Mouse (Mus musculus): ENCODE measurements around the gene Mrps35.
A peak's percentile ranks its signal among the peaks of the same experiment; 100 is the strongest.

The Mrps35 gene

DNA sequence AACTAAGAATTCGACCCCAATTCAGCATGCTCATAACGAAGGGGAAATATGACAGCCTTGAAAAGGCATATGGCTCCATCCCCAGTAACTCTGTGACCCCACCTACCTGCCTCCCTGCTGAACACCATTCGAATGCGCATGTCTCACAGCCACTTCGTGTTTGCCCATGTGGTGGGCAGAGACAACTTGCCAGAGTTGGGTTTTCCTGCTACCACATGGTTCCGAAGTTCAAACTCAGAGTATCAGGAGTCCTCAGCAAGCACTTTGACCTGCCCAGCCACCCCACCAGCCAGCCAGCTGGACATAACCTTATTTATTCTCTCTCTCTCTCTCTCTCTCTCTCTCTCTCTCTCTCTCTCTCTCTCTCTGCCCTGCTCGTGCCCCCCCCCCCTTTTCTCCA lies 45.2 kb downstream of the Mrps35 start:
- DNase-seq (ENCODE audit: low spot score in 2 of 2): no peak

DNA sequence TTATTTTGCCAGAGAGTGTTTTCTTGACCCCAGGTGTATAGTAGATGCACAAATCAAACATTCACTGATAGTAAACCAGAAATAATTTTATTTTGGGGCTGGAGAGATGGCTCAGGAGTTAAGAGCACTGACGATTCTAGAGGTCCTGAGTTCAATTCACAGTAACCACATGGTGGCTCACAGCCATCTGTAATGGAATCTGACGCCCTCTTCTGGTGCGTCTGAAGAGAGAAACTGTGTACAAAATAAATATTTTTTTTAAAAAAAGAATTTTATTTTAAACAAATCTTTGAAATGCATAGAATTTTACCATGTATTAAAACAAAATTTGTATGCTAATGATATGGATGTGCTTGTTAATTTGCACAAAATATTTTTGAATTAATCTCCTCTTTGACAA lies 46.0 kb downstream of the Mrps35 start:
- DNase-seq (ENCODE audit: low spot score in 2 of 2): no peak

DNA sequence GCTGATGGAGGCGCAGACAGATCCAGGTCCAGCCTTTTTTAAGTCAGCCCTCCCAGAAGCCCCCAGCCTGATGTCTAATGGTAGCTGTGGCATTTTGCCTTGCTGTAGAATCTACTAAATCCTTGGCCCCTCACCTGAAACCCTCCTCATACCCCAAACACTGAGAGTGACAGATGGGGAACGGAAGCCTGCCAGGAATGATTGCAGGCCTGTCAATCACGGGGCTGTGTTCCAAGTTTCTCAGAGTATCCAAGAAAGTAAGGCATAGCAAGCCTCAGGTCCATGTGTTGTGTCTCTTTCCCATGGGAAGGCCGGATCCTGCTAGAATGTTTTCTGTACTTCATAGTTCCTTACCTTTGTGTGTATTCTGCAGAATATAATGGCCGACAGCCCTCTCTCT lies 47.6 kb downstream of the Mrps35 start:
- DNase-seq (ENCODE audit: low spot score in 2 of 2): no peak

DNA sequence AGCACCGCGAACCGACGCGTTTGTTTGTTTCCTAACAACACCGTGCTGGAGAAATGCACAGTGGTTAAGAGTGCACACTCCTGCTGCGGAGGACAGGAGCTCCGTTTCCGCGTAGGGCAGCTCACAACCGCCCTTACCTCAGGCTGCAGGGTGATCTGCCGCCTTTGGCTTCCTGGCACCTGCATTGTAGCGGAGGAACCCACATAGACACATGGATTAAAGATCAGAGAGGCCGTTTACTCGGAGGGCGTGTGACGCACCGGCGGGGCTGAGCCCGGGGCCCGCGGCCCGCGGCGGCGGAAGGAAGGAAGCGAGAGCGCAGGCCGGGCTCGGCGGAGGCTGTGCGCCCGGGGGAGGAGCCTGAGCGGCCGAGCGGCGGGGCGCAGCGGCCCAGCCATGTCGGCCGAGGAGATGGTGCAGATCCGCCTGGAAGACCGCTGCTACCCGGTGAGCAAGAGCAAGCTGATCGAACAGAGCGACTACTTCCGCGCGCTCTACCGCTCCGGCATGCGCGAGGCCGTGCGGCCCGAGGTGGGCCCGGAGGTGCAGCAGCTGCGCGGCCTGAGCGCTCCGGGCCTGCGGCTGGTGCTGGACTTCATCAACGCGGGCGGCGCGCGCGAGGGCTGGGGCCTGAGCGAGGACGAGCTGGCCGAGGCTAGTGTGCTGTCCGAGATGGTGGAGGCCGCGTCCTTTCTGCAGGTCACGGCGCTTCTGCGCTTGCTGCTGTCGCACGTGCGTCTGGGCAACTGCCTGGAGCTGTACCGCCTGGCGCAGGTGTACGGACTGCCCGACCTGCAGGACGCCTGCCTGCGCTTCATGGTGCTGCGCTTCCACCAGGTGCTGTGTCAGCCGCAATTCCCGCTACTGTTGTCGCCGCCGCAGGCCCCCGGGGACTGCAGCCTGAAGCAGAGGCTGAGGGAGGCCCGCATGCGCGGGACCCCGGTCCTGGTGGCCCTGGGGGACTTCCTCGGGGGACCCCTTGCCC lies 48.9 kb downstream of the Mrps35 start, which contains the start of gene Klhl42:
Gene Klhl42, plus strand, starts transcription at position 244 of the 985 bp plus-strand sequence.
- peak; percentile 61 to 74 for DNase-seq (ENCODE audit: low spot score in 2 of 2)

DNA sequence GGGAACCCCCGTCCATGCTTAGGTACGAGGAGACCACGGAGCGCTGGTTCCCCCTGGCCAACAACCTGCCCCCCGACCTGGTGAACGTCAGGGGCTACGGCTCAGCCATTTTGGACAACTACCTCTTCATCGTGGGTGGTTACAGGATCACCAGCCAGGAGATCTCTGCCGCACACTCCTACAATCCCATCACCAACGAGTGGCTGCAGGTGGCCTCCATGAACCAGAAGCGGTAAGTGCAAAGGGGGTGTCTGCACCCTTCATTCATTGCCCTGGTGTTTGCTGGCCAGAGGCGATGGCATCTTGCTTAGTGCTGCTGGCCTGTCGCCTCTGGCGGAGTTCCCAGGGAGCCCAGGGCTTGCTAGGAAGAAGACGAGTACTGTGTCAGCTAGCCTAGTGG lies 49.6 kb downstream of the Mrps35 start:
- peak; percentile 42 to 58 for DNase-seq (ENCODE audit: low spot score in 2 of 2)

DNA sequence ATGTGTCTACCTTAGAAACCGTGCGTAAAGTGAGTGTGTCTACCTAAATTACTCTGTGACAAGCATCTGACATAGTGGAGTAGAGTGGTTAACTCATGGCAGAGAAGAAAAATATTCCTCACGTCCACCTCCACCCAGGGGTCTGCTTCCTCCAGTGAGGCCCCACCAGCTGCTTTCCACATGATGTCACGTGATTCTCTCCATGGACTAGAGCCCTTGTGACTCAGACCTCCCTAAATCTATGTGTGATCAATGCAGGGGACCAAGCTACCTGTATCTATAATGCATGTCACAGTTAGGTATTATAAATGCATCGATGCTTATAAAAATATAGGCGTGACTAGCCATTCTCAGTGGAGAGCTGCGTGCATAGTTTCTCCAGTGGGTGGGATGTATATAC lies 52.2 kb downstream of the Mrps35 start:
- no peak for DNase-seq (ENCODE audit: low spot score in 2 of 2)

DNA sequence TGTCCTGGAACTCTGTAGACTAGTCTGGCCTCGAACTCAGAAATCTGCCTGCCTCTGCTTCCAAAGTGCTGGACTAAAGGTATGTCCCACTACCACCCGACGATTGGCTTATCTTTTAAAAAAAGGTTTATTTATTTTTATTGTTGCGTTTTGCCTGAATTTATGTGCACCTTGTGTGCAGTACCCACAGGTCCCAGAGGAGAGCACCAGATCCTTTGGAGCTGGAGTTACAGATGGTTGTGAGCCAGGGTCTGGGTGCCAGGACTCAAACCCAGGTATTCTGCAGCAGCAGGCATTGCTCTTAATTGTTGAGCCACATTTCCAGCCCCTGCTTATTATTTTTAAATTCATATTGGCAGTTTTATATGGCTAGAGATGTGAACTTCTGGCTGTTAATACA lies 53.5 kb downstream of the Mrps35 start:
- DNase-seq (ENCODE audit: low spot score in 2 of 2): no peak

DNA sequence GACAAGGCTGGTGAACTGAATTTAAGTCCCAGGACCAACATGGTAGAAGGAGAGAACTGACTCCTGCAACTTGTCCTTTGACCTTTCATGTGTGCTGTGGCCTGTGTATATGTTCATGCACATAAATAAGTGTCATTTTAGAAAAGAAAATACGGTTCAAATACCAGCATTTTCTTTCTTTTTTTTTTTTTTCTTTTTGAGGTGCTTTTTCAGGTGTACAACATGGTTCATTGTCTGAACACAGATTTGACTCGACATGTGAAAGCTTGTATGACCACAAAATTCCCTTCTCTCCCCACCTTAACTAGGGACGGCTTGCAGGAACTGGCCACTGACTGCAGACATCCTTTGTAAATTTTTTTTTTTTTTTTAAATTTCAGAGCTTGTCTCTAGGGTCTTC lies 54.4 kb downstream of the Mrps35 start:
- no peak for DNase-seq (ENCODE audit: low spot score in 2 of 2)

DNA sequence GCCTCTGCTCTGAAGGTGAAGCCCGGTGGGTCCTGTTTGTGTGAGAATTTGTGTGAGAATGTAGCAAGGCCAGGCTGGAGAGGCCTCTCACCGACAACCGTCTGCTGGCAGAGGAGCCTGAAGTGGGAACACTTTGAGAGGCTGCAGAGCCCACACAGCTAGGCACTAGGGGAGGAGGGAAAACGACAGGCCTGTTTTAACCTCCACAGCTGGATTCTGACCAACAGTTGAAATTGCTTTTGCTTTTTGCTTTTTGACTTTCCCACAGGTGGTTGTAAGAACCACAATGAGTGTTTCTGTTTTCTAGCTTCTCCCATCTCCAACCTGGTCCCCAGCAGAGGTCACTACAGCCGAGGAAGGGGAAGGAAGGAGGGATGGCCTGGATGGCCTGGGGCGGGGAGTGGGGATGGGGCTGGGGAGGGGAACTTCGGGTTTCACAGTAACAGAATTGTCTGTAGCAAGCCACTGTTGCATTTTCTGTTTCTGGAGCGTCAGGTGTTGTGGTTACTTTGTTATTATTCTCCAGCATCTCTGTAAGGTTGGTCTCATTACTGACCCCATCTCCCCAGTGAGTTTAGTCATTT lies 54.9 kb downstream of the Mrps35 start:
- no peak for DNase-seq (ENCODE audit: low spot score in 2 of 2)

DNA sequence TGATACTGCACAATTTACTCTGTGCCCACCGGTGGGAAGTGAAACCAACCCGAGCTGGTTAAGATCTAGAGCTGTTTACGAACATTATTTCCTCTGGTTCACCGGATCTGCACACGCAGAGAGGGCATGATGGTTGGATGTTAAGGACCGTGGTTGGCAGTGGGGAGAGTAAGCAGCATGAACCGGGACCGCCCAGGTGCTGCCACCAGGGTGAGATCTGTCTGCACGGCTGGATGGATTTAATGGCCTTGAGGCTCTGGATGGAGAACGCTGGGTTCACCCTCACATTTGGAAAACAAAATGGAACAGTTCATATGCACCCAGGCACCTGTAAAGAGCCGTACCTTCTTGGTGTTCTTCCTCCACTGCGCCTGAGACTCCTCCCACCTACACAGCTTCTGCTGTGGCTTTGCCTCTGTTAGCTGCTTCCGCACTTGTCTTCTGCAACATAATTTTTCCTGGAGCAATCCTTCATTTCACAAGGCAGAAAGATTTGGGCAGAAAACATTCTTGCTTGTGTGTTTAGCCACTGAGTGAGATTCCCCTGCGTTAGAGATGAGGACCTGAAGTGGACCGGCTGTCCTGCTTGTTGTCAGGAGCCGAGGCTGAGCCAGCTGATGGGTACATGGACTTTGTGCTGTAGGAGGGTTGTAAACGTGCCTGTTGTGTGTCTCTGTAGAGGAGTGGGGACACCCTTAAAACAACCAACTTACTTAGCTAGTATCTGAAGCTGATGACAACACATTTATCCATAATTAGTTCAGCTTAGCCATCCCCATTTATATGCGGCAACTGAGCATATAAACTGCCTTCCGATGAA lies 57.1 kb downstream of the Mrps35 start:
- peak in 1 of 2 experiments; percentile 39 for DNase-seq (ENCODE audit: low spot score in 2 of 2)

DNA sequence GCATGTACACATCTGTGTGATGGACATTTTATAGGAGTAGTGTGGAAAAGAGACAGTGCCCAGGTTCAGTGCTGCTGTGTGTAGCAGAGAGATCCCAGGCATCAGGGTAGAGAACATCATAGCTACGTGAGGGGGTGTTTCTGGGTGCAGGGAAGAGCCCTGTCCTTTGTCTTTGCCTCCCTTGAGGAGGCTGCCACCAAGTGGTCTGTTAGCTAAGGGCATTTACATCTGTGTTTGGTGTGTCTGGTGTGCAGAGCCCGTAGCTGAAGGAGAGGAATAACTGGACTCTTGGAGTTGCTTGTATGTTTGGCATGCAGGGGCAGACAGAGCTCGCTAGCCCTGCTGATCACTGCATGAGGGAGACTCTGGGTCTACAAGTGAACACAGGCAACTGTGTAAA lies 59.7 kb downstream of the Mrps35 start:
- DNase-seq (ENCODE audit: low spot score in 2 of 2): no peak

DNA sequence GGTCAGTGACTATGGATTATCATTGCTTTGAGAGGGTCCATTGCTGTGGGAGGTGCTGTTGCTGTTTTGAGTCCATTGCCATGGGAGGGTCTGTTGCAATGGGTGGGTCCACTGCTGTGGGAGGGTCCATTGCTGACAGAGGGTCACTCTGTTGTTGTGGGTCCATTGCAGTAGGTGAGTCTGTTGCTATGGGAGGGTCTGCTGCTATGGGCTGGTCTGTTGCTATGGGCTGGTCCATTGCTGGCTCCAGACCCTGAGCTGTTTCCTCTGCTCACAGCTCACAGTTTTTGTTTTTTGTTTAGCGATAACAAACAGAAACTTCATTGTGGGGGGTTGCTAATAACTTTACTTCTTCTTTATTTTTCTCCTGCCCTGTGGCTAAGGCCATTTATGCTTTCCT lies 63.0 kb downstream of the Mrps35 start:
- no peak for DNase-seq (ENCODE audit: low spot score in 2 of 2)

DNA sequence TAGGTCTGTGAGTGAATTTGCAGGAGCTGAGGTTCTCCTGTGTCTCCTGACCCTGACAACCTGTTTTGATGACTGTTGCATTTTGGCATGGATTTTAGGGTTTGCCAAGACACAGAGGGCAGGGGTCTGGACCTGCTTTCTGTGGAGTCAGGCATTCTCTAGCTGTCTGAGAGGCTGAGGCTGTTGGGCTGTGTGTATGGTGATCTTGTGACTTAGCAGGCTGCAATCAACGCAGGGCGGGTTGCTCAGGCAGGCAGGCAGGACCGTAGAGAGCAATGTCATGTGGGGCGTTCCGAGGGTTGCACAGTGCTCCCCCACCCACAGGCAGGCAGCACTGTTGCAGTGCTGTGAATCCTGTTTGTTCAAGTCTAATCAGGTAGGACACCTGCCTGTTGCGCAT lies 64.2 kb downstream of the Mrps35 start:
- DNase-seq (ENCODE audit: low spot score in 2 of 2): no peak

DNA sequence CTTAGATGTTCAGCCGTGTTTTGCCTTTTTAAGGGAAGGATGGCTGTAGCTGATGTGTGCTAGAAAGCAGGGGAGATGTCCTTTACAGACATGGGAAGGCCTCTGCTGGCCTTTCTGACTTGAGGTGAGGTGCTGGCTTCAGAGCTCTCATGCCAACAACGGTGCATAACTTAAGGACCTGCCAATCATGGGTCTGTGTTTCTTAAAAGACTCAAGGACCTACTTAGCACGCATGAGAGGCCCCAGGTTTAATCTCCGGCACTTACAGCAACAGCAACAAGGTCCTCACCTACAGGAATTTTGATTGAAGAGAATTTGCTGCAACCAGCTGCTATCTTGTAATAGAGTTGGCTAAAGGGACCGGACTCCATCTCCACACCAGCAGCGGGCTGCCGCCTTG lies 66.7 kb downstream of the Mrps35 start:
- DNase-seq (ENCODE audit: low spot score in 2 of 2): no peak

DNA sequence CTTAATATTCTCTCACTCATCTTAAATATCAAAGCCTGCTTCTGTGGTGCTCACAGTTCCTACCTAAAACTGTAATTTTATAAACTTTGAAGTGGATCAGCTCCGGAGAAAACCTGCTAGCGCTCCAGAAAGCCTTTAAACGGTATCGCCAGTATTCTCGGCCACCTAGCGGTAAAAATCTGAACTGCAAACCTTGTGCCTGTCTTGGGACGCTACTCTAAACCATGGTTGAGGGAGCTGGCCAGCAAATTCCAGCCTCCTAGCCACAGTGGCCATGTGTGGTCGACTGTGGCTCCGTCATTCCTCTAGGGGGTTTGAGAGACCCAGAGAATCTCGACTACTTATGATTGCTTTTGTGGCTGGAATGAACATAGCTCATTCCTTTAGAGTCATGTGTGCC lies 74.0 kb downstream of the Mrps35 start:
- peak; percentile 88 to 93 for DNase-seq (ENCODE audit: low spot score in 2 of 2)

DNA sequence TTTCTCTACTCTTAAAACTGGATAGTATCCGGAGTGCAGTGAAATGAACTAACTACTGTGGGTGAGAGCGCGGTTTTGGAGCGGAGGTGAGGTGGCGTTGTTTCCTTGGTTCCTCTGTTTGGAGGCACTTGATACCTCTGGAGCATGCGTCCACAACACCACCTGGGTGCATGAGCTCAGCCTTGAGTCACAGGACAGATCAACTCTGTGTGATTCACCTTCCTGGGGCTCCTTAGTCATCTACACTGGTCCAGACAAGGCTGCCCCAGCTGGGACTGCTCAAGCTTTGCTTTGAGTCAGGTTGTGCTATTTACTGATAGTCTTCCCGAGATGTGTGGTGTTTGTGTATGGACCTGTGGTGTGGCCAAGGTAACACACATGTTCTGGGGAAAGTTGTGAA lies 75.2 kb downstream of the Mrps35 start:
- DNase-seq (ENCODE audit: low spot score in 2 of 2): no peak

DNA sequence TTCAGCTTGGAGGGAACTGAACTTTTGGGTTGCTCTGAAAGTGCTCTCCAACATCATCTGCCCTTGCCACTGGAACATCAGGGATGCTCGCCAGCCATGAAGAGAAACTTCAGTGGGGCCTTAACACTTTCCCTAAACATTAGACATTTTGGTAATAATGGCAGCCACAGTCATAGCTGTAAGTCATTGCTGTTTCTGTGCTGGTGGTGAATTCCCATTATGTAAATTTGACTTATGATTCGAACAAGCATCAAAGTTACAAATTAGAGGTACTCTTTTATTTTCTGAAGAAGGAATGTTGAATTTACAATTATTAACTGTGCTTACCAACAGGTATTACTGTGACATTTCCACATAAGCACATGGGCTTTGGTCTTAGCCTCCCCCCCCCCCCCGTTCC lies 75.6 kb downstream of the Mrps35 start:
- DNase-seq (ENCODE audit: low spot score in 2 of 2): no peak

DNA sequence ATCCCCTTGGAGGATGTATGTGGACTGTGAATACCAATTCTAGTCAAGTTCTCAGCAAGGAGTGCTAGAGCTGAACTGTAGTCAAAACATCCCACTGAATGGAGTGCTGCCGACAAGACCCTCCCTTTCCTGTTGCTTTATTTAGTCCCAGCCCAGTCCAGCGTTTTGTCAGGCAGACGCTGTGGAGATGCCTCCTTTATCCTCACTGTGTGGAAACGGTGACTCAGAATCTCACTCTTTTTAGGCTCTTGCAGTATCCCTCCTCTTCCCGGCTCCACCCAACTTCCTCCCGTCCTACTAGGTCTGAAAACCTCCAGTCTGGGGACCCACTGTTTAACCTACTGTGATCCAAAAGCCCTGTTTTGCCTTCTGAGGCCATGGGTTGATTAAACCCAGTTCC lies 78.8 kb downstream of the Mrps35 start:
- peak; percentile 17 to 26 for DNase-seq (ENCODE audit: low spot score in 2 of 2)
